Mouse (Mus musculus) brown adipose tissue, adult 24 weeks (tissue): ENCODE data around the gene Sparc. TPM values are rescaled to one million over a fixed set of nuclear protein-coding genes. Genes with fewer than 3 reads are reported as not detected.
A peak's percentile ranks its signal among the peaks of the same experiment; 100 is the strongest.

Experiments used
- H3K27ac ChIP-seq: fragments of 200-500 bp; replicated peaks from 2 replicates; pipeline ENCODE4 v1.5.1; 2012; ENCODE audit warnings: low read depth, mild to moderate bottlenecking, low read length
- H3K4me1 ChIP-seq: fragments of 200-500 bp; 2 replicates; pipeline ENCODE4 v1.6.1; 2012; ENCODE audit warnings: low read length, mixed read lengths; ENCODE audit not compliant: control insufficient read depth, insufficient read depth, insufficient read length
- H3K4me3 ChIP-seq: fragments of 200-500 bp; 2 replicates; pipeline ENCODE4 v1.5.1; 2012; ENCODE audit warnings: low read depth, mild to moderate bottlenecking, low read length, moderate library complexity; ENCODE audit not compliant: insufficient read depth
- polyA plus RNA-seq: library from polyadenylated mRNA; stranded (reverse); fragments of >200 nt; gene quantifications from 2 replicates; pipeline ENCODE4 v1.2.4, GENCODE M21; 2012; ENCODE audit not compliant: missing spikeins, insufficient read depth, insufficient read length

Sparc gene
- 730 and 804 TPM in 2 replicates for polyA plus RNA-seq

- peaks cover 16% of the 10 kb centered on the region; the same call in 1 of the 2 replicates for H3K4me1 ChIP-seq
- H3K27ac ChIP-seq: peak within 1 kb of the TSS; percentile 10; the same call in 1 of the 2 replicates
- no peak within 1 kb of the TSS for H3K4me3 ChIP-seq
These were observed at the start of gene Sparc for GRCm38 (mm10) chr11:55422978-55423377. TSS of gene Sparc (minus strand) at chr11:55423183.

GRCm38 (mm10) chr11:55471467-55471866, 48.5 kb upstream of the Sparc start:
- Histone ChIP-seq H3K4me1 (peaks cover 20% of the 10 kb centered on the region), H3K27ac (no peak overlapping the region), H3K4me3 (peak overlapping the region; percentile 73; the same call in 1 of the 2 replicates)

GRCm38 (mm10) chr11:55470761-55471160, 47.8 kb upstream of the Sparc start:
- H3K27ac ChIP-seq: peak overlapping the region; percentile 5; the same call in 1 of the 2 replicates
- H3K4me3 ChIP-seq: peak overlapping the region; percentile 73
- peaks cover 18% of the 10 kb centered on the region for H3K4me1 ChIP-seq

- Histone ChIP-seq H3K27ac (0 out of 2 replicates have a peak overlapping the region, but pooled peaks have one; percentile 12), H3K4me1 (peaks cover 17% of the 10 kb centered on the region), H3K4me3 (peak overlapping the region; percentile 73)
These were observed 47.1 kb upstream of the Sparc start for GRCm38 (mm10) chr11:55469923-55470691.

- Histone ChIP-seq H3K27ac (peak within 1 kb of the TSS; percentile 96), H3K4me1 (peaks cover 17% of the 10 kb centered on the region), H3K4me3 (peak within 1 kb of the TSS; percentile 73)
These were observed 46.3 kb upstream of the Sparc start, which contains the start of gene G3bp1 for GRCm38 (mm10) chr11:55469048-55469843. TSS of gene G3bp1 (plus strand) at chr11:55469685.

GRCm38 (mm10) chr11:55468611-55469047, 45.6 kb upstream of the Sparc start:
- peak overlapping the region; percentile 96 for H3K27ac ChIP-seq
- peaks cover 17% of the 10 kb centered on the region for H3K4me1 ChIP-seq
- peak overlapping the region; percentile 70 for H3K4me3 ChIP-seq

GRCm38 (mm10) chr11:55468012-55468411, 45.0 kb upstream of the Sparc start:
- H3K4me3 ChIP-seq: peak overlapping the region; percentile 70
- peak overlapping the region; percentile 96 for H3K27ac ChIP-seq
- H3K4me1 ChIP-seq: peaks cover 15% of the 10 kb centered on the region

- H3K27ac ChIP-seq: no peak overlapping the region
- peaks cover 7% of the 10 kb centered on the region for H3K4me1 ChIP-seq
- H3K4me3 ChIP-seq: no peak overlapping the region
These were observed 42.2 kb upstream of the Sparc start for GRCm38 (mm10) chr11:55465177-55465576.

GRCm38 (mm10) chr11:55464707-55465106, 41.7 kb upstream of the Sparc start:
- Histone ChIP-seq H3K4me1 (peaks cover 9% of the 10 kb centered on the region), H3K4me3 (no peak overlapping the region), H3K27ac (no peak overlapping the region)

- H3K4me3 ChIP-seq: no peak overlapping the region
- peaks cover 15% of the 10 kb centered on the region for H3K4me1 ChIP-seq
- H3K27ac ChIP-seq: no peak overlapping the region; the same call in 1 of the 2 replicates
These were observed 39.2 kb upstream of the Sparc start for GRCm38 (mm10) chr11:55462149-55462548.

GRCm38 (mm10) chr11:55461019-55461645, 38.1 kb upstream of the Sparc start, which contains the start of gene Atox1:
TSS of gene Atox1 (minus strand) at chr11:55461239.
- Histone ChIP-seq H3K27ac (peak within 1 kb of the TSS; percentile 96), H3K4me1 (peaks cover 15% of the 10 kb centered on the region)

GRCm38 (mm10) chr11:55460559-55461018, 37.6 kb upstream of the Sparc start:
- Histone ChIP-seq H3K4me3 (peak overlapping the region; percentile 87), H3K27ac (peak overlapping the region; percentile 82), H3K4me1 (peaks cover 15% of the 10 kb centered on the region)

More at GRCm38 (mm10) chr11:55461019-55461645, 38.1 kb upstream of the Sparc start, which contains the start of gene Atox1:
- peak within 1 kb of the TSS; percentile 87 for H3K4me3 ChIP-seq

- Histone ChIP-seq H3K4me1 (peaks cover 18% of the 10 kb centered on the region), H3K27ac (peak overlapping the region; percentile 82; the same call in 1 of the 2 replicates), H3K4me3 (peak overlapping the region; percentile 87)
These were observed 37.0 kb upstream of the Sparc start for GRCm38 (mm10) chr11:55459850-55460558.

- Histone ChIP-seq H3K4me3 (no peak overlapping the region; the same call in 1 of the 2 replicates), H3K4me1 (peaks cover 28% of the 10 kb centered on the region), H3K27ac (peak overlapping the region; percentile 50)
These were observed 35.5 kb upstream of the Sparc start for GRCm38 (mm10) chr11:55458501-55458900.
